Mouse (Mus musculus) heart, adult 2 months (tissue): ENCODE results near the gene Ccr3. TPM values are rescaled to one million over a fixed set of nuclear protein-coding genes. Genes with fewer than 3 reads are reported as not detected.
"Not testable (repeated sequence)": the region's sequence is repeated elsewhere in the genome, so short reads cannot be mapped to it uniquely, and the experiment has no call there.

Experiments used
- DNase-seq, 2 experiments: peaks; one replicate each; pipeline ENCODE4 v3.0.0; 2021
- H3K27ac ChIP-seq: fragments of 200-600 bp; 2 replicates; pipeline ENCODE4 v1.8.1; 2022
- H3K27me3 ChIP-seq: fragments of 200-500 bp; 2 replicates; pipeline ENCODE4 v1.6.1; 2012; ENCODE audit warnings: mild to moderate bottlenecking, low read length, inconsistent platforms, mixed read lengths; ENCODE audit not compliant: control insufficient read depth, insufficient read depth
- H3K36me3 ChIP-seq: fragments of 200-500 bp; 2 replicates; pipeline ENCODE4 v1.6.1; 2012; ENCODE audit warnings: low read length, inconsistent platforms; ENCODE audit not compliant: control insufficient read depth, insufficient read depth
- H3K4me1 ChIP-seq: fragments of 200-500 bp; 2 replicates; pipeline ENCODE4 v1.6.1; 2011; ENCODE audit warnings: low read length; ENCODE audit not compliant: control insufficient read depth, insufficient read depth
- H3K4me3 ChIP-seq: fragments of 200-600 bp; 2 replicates; pipeline ENCODE4 v1.8.1; 2022
- H3K79me2 ChIP-seq: fragments of 200-500 bp; replicated peaks from 2 replicates; pipeline ENCODE4 v1.6.1; 2012; ENCODE audit warnings: mild to moderate bottlenecking, inconsistent platforms, low read length, moderate library complexity, mixed read lengths; ENCODE audit not compliant: control insufficient read depth, insufficient read depth
- H3K9ac ChIP-seq: fragments of 200-500 bp; 2 replicates; pipeline ENCODE4 v1.6.1; 2012; ENCODE audit warnings: low read depth, mild to moderate bottlenecking, control low read depth, inconsistent platforms, low read length, mixed read lengths
- CTCF ChIP-seq: fragments of 200-600 bp; IDR thresholded peaks from 2 replicates; pipeline ENCODE4 v1.8.1; 2022; ENCODE audit warnings: antibody characterized with exemption, mild to moderate bottlenecking, moderate library complexity
- EP300 ChIP-seq: fragments of 200-500 bp; IDR thresholded peaks from 2 replicates; pipeline ENCODE4 v1.6.1; 2011; ENCODE audit warnings: low read depth, low read length, control low read depth; ENCODE audit not compliant: insufficient read depth
- POLR2A ChIP-seq: fragments of 200-500 bp; IDR thresholded peaks from 2 replicates; pipeline ENCODE4 v1.6.1; 2011; ENCODE audit warnings: mild to moderate bottlenecking, low read depth, low read length, control low read depth; ENCODE audit not compliant: insufficient read depth
- WGBS: fragments of 180-500 bp; shearing (Covaris S2); methylation state at CpG from one replicate; pipeline ENCODE4 v1.1.7; 2018; 5-methylcytosine and 5-hydroxymethylcytosine counted together
- intact Hi-C: fragments of 180-260 bp; cut with DNase I; formaldehyde crosslinking; loops from one replicate; pipeline ENCODE4 v1.15.1; 2025
- polyA plus RNA-seq: library from polyadenylated mRNA; depleted of rRNA; stranded (reverse); fragments of >200 nt; gene quantifications from 2 replicates; pipeline ENCODE4 v1.2.3, GENCODE M21; 2012
- total RNA-seq, 2 experiments: library from RNA; stranded (reverse); gene quantifications; 2 replicates each; pipeline ENCODE4 v1.2.3; 2021

Ccr3 gene
- total and polyA plus RNA-seq, 3 experiments, result 0.20 TPM; not detected in 2

DNA sequence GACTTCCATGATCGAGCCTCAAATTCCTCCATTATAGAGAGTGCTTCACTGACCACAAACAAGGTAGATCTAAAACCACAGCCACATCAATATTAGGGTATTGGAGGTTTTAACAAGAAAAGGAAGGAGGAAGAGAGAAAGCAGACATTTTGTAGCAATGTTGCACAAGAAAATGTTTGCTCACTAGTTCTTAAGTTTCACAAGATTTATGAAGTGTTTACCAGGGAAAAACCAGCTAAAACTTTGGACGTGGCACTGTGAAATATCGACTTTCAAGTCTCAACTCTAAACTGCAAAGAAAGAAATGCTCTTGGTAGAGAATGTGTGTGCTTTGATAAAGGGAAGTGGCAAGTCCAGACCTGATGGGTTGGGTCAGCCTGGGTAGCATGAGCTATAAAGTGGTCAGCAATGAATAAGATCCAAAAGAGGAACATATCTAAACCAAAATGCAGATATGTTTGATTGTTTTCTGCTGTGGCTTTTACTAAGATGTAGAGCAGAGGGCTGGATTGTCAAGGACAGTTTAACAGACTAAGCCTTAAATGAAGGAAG lies 34.5 kb downstream of the Ccr3 start:
- Histone ChIP-seq H3K79me2 (no peaks in the 10 kb centered on the region), H3K27me3 (no peaks in the 10 kb centered on the region), H3K27ac (no peak overlapping the region), H3K36me3 (no peaks in the 10 kb centered on the region), H3K9ac (no peak overlapping the region), H3K4me1 (no peaks in the 10 kb centered on the region), H3K4me3 (no peak overlapping the region)
- TF ChIP-seq CTCF, result no peak
- no peak for TF ChIP-seq POLR2A
- TF ChIP-seq EP300, result no peak
- DNase-seq, result no peak
- WGBS, result 64% methylated on average over 3 of the region's 3 CpGs
- intact Hi-C loops, result no loop called here

DNA sequence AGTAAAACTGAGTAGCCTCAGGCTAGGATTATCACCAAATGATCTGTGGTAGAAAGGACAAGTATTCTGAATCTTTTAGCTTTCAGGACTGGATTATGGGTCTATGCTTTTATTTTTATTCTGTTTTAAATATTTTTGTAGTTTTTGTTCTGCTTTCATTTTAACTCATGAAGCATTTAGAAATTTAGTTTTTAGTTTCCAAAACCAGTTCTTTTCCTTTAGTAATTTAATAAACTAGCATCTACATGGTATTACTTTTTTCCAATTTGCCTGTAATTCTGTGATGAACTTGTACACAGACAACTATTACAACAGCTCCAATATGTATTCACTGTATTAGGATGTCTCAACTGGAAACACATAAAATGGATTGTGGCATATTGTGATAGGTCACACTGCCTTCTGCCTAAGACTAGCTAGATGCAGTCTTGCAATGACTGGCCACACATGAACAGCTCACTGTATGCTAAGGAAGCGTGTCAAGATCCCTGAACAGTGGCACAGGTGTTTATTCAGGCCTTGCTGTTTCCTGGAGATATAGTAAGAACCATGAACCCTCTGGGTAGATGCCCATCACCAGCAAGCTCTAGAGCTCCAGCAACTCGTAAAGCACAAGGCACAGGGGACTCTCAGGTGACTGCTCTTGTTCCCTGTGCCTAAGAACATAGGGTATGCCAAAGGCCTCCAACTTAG lies 38.0 kb downstream of the Ccr3 start:
- no peak for DNase-seq
- intact Hi-C loops, result no loop called here
- Histone ChIP-seq H3K4me1 (no peaks in the 10 kb centered on the region), H3K36me3 (no peaks in the 10 kb centered on the region), H3K27ac (no peak overlapping the region), H3K27me3 (no peaks in the 10 kb centered on the region), H3K4me3 (no peak overlapping the region), H3K9ac (no peak overlapping the region), H3K79me2 (no peaks in the 10 kb centered on the region)
- 53% methylated on average over 2 of the region's 2 CpGs for WGBS
- TF ChIP-seq CTCF (no peak), EP300 (no peak), POLR2A (no peak)

DNA sequence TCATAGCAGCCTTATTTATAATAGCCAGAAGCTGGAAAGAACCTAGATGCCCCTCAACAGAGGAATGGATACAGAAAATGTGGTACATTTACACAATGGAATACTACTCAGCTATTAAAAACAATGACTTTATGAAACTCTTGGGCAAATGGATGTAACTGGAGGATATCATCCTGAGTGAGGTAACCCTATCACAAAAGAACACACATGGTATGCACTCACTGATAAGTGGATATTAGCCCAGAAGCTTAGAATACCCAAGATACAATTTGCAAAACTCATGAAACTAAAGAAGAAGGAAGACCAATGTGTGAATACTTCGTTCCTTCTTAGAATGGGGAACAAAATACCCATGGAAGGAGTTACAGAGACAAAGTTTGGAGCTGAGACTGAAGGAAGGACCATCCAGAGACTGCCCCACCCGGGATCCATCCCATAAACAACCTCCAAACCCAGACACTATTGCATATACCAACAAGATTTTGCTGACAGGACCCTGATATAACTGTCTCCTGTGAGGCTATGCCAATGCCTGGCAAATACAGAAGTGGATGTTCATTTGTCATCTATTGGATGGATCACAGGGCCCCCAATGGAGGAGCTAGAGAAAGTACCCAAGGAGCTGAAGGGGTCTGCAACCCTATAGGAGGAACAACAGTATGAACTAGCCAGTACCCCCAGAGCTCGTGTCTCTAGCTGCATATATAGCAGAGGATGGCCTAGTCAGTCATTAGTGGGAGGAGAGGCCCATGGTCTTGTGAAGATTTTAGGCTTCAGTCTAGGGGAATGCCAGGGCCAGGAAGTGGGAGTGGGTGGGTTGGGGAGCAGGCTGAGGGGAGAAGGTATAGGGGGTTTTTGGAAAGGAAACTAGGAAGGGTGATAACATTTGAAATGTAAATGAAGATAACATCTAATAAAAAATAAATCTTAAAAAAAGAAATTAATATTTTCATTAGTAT lies 40.0 kb downstream of the Ccr3 start:
- H3K4me3 ChIP-seq, intact Hi-C loops, H3K36me3 ChIP-seq, H3K27me3 ChIP-seq, H3K9ac ChIP-seq, H3K4me1 ChIP-seq, H3K79me2 ChIP-seq, H3K27ac ChIP-seq, DNase-seq: not testable (repeated sequence)
- WGBS, result 50% methylated on average over 3 of the region's 3 CpGs

DNA sequence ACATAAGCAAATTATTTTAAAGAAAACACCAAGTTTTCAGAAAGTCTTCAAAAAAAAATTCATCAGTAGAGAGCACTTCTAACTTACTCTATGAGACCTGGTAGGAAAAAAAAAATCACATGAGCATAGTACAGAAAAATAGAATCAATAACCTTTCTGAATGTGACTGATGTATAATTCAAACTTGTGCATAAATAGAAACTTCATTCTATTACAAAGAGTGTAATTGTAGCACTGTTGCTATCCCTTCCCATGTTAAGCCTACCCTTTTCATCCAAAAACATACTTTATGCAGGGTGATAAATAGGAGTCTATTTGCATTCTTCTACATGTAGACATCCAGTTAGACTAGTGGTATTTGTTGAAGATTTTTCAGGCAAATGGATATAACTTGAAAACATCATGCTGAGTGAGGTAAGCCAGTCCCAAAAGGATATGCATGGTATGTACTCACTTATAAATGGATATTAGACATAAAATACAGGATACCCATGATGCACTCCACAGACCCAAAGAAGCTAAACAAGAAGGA lies 44.9 kb downstream of the Ccr3 start:
- intact Hi-C loops, result no loop called here
- no peaks in the 10 kb centered on the region for H3K4me1 ChIP-seq
- no peak for DNase-seq
- H3K9ac ChIP-seq, result no peak overlapping the region
- no peaks in the 10 kb centered on the region for H3K79me2 ChIP-seq
- H3K4me3 ChIP-seq, result no peak overlapping the region
- no peak overlapping the region for H3K27ac ChIP-seq
- H3K36me3 ChIP-seq, result no peaks in the 10 kb centered on the region
- no peaks in the 10 kb centered on the region for H3K27me3 ChIP-seq
- no peak for TF ChIP-seq EP300
- no peak for TF ChIP-seq CTCF
- TF ChIP-seq POLR2A, result no peak

DNA sequence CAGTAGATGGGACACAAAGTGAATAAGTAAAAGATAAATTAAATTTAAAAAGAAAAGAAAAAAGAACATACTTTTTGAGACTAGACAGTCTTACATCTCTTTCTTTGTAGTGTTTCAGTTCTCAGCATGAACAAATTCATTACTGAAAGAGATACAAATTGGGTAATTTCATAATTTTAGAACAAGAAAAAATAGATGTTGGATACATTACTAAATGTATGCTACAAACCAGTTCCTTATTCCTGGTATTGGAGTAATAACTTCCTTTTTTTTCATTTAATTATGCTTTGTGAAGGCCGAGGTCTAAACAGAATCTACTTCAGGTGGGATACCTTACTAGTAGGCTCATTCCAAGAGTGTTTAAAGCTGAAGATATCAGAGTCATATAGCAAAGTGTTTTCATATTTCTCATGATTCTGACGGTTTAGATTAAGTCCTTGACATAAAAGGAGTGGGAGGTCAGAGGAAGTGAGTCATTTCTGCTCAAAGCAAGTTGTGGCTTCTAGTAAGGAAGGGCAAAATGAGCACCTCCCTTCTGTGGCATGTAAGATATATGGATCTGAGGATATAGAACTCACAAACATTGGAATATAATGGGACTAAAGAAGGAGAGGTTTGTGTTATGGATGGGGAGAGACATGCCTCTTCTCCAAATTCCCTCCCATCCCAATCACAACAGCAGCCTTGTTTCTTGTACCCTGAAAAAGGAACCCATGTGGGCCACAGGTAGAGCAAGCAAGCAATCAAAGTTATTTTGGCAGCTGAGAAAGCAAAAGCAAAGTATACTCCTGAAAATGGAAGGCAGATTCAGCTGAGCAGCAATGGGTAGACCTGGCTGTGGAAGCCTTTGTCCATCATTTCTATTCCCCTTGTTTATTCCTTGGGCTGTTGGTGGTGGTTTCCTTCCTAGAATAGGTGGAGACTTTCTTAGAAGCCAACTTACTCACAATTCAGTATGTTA lies 46.6 kb downstream of the Ccr3 start:
- intact Hi-C loops, result no loop called here
- Histone ChIP-seq H3K4me3 (no peak overlapping the region), H3K27ac (no peak overlapping the region), H3K27me3 (no peaks in the 10 kb centered on the region), H3K9ac (no peak overlapping the region), H3K36me3 (no peaks in the 10 kb centered on the region), H3K79me2 (no peaks in the 10 kb centered on the region), H3K4me1 (no peaks in the 10 kb centered on the region)
- no peak for TF ChIP-seq EP300
- WGBS, result 40% methylated on average over 2 of the region's 2 CpGs
- DNase-seq, result no peak
